Mouse (Mus musculus): ENCODE measurements around the gene Gm27021. TPM values are rescaled to one million over a fixed set of nuclear protein-coding genes. Genes with fewer than 3 reads are reported as not detected.

Gene Gm27021
- 2.5 and 3.2 TPM in 2 replicates for polyA plus RNA-seq (2015; fragmentation: Nextera tagmentation; extraction: Ambion mirVana)

DNA sequence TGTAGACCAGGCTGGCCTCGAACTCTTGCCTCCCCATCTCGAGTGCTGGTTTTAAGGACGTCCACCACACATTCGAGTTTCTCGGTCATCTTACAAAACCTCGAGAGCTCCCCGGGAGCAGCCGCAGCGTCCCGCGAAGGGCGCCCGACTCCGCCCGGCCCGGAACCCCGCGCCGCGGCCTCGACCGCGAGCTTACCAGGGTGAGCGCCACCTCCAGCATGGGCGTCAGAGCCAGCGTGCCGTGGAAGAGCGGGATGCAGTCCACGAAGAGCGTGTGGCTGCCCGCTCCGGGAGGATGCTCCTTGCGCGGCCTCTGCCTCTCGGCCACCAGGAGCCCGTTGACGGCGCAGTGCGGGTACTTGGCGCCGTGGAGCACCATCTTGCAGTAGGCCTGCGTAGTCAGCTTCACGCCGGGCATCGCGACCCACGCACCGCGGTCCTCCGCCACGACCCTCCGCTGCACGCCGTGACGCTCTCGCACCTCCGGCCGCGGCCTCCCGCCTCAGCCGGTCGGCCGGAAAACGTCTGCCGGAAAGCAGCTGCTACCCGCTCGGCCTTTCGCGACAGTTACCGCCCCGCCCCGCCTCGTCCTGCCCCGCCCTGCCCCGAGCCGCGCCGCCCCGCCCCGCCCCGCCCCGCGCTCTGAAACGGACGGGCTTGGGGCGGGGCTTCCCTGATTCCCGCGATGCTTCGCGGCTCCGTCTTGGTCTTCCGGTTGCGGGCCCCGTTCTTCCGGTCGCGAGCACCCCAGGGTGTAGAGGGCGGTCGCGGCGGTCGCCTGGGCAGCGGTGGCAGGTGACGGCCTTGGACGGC is at the start of gene Gm27021, which contains the start of gene Cox4i1:
Gene Gm27021 (minus strand): TSS at position 519 of the 813 bp plus-strand sequence.
Gene Cox4i1 (plus strand): TSS at position 662 of the 813 bp plus-strand sequence.
- peak within 1 kb of the TSS; percentile 96 for H3K4me2 ChIP-seq (ENCODE audit: low read depth, low read length)
- WGBS = under 1% methylated on average over 92 of the region's 105 CpGs
- peaks cover 35% of the 10 kb centered on the region for H3K4me1 ChIP-seq (replicated peaks; ENCODE audit: control insufficient read depth, insufficient read depth, low read length)
- H3K27me3 ChIP-seq (ENCODE audit: control insufficient read depth, insufficient read depth, low read depth, low read length) = no peaks in the 10 kb centered on the region
- H3K9me3 ChIP-seq (ENCODE audit: control insufficient read depth, low read length) = no peaks in the 10 kb centered on the region
- ATAC-seq (ENCODE audit: low read depth) = peak; percentile 96
- peak within 1 kb of the TSS; percentile 72 for H3K4me3 ChIP-seq (ENCODE audit: low read length)
- peaks cover 20% of the 10 kb centered on the region for H3K36me3 ChIP-seq (ENCODE audit: control insufficient read depth, insufficient read depth, low read length)
- peak within 1 kb of the TSS; percentile 98 for H3K9ac ChIP-seq (ENCODE audit: low read length)
- H3K27ac ChIP-seq (ENCODE audit: low read length) = peak within 1 kb of the TSS; percentile 81

DNA sequence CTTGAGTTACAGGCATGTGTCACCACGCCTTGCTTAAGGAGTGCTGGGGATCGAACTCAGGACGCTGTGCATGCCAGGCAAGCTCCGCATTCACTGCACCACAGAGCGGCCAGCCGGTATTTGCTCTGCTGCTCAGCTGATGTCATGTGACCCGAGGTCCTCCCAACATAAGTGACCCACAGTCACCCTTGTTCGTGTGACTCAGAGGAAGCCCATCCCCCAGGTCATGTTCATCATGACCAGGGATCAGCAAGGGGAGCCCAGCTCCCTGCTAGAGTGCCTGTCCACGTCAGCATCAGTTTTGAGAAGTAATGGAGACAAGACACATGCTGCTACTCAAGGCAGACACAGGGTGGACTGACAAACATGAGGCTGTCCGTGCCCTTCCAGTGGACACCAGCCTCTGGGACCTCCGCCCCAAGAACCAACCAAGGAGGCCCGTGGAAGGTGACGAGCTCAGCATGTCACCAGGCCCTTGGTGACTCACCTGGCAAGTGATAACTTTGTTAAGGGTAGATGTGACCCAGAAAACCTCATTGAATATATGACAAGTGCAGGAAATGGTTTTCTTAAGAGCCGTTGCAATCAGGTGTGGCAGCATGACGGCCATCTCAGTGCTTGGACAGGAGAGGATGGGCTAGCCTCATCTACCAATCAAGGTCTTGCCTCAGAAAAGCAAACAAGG is 48.3 kb upstream of the Gm27021 start:
- Histone ChIP-seq H3K27ac (ENCODE audit: low read length) (no peak overlapping the region), H3K27me3 (ENCODE audit: control insufficient read depth, insufficient read depth, low read depth, low read length) (peaks cover 2% of the 10 kb centered on the region; the same call in 1 of the 2 replicates), H3K4me1 (replicated peaks; ENCODE audit: control insufficient read depth, insufficient read depth, low read length) (no peaks in the 10 kb centered on the region), H3K4me2 (ENCODE audit: low read depth, low read length) (no peak overlapping the region), H3K4me3 (ENCODE audit: low read length) (no peak overlapping the region), H3K9me3 (ENCODE audit: control insufficient read depth, low read length) (no peaks in the 10 kb centered on the region), H3K9ac (ENCODE audit: low read length) (no peak overlapping the region), H3K36me3 (ENCODE audit: control insufficient read depth, insufficient read depth, low read length) (no peaks in the 10 kb centered on the region)
- WGBS = 65% methylated on average over 15 of the region's 15 CpGs
- ATAC-seq (ENCODE audit: low read depth) = no peak; the same call in 1 of the 2 replicates

GRCm38 (mm10) chr8:120715200-120715599 is 47.3 kb upstream of the Gm27021 start:
- peaks cover 2% of the 10 kb centered on the region; the same call in 1 of the 2 replicates for H3K27me3 ChIP-seq (ENCODE audit: control insufficient read depth, insufficient read depth, low read depth, low read length)
- H3K4me2 ChIP-seq (ENCODE audit: low read depth, low read length) = no peak overlapping the region
- H3K4me1 ChIP-seq (replicated peaks; ENCODE audit: control insufficient read depth, insufficient read depth, low read length) = no peaks in the 10 kb centered on the region
- no peak overlapping the region for H3K4me3 ChIP-seq (ENCODE audit: low read length)
- H3K9me3 ChIP-seq (ENCODE audit: control insufficient read depth, low read length) = no peaks in the 10 kb centered on the region
- ATAC-seq (ENCODE audit: low read depth) = no peak
- no peak overlapping the region for H3K9ac ChIP-seq (ENCODE audit: low read length)
- no peak overlapping the region for H3K27ac ChIP-seq (ENCODE audit: low read length)
- H3K36me3 ChIP-seq (ENCODE audit: control insufficient read depth, insufficient read depth, low read length) = no peaks in the 10 kb centered on the region
- WGBS = 67% methylated on average over 6 of the region's 6 CpGs

GRCm38 (mm10) chr8:120709176-120709575 is 41.3 kb upstream of the Gm27021 start:
- 59% methylated on average over 10 of the region's 10 CpGs for WGBS
- no peak overlapping the region for H3K4me3 ChIP-seq (ENCODE audit: low read length)
- ATAC-seq (ENCODE audit: low read depth) = no peak
- no peak overlapping the region for H3K4me2 ChIP-seq (ENCODE audit: low read depth, low read length)
- no peaks in the 10 kb centered on the region for H3K9me3 ChIP-seq (ENCODE audit: control insufficient read depth, low read length)
- no peak overlapping the region for H3K9ac ChIP-seq (ENCODE audit: low read length)
- no peak overlapping the region for H3K27ac ChIP-seq (ENCODE audit: low read length)
- no peaks in the 10 kb centered on the region for H3K27me3 ChIP-seq (ENCODE audit: control insufficient read depth, insufficient read depth, low read depth, low read length)
- H3K4me1 ChIP-seq (replicated peaks; ENCODE audit: control insufficient read depth, insufficient read depth, low read length) = no peaks in the 10 kb centered on the region
- H3K36me3 ChIP-seq (ENCODE audit: control insufficient read depth, insufficient read depth, low read length) = no peaks in the 10 kb centered on the region

GRCm38 (mm10) chr8:120706193-120706592 is 38.3 kb upstream of the Gm27021 start:
- ATAC-seq (ENCODE audit: low read depth) = peak; percentile 76
- Histone ChIP-seq H3K4me1 (replicated peaks; ENCODE audit: control insufficient read depth, insufficient read depth, low read length) (0 out of 2 replicates have a peak, but pooled peaks cover 2% of the 10 kb centered on the region), H3K9me3 (ENCODE audit: control insufficient read depth, low read length) (no peaks in the 10 kb centered on the region), H3K9ac (ENCODE audit: low read length) (no peak overlapping the region), H3K27ac (ENCODE audit: low read length) (no peak overlapping the region), H3K27me3 (ENCODE audit: control insufficient read depth, insufficient read depth, low read depth, low read length) (peaks cover 2% of the 10 kb centered on the region; the same call in 1 of the 2 replicates), H3K36me3 (ENCODE audit: control insufficient read depth, insufficient read depth, low read length) (no peaks in the 10 kb centered on the region), H3K4me3 (ENCODE audit: low read length) (no peak overlapping the region), H3K4me2 (ENCODE audit: low read depth, low read length) (no peak overlapping the region)
- WGBS = 70% methylated on average over 3 of the region's 3 CpGs

GRCm38 (mm10) chr8:120705163-120705562 is 37.3 kb upstream of the Gm27021 start:
- Histone ChIP-seq H3K4me2 (ENCODE audit: low read depth, low read length) (no peak overlapping the region), H3K4me3 (ENCODE audit: low read length) (no peak overlapping the region), H3K4me1 (replicated peaks; ENCODE audit: control insufficient read depth, insufficient read depth, low read length) (peaks cover 2% of the 10 kb centered on the region), H3K36me3 (ENCODE audit: control insufficient read depth, insufficient read depth, low read length) (no peaks in the 10 kb centered on the region), H3K27ac (ENCODE audit: low read length) (no peak overlapping the region), H3K27me3 (ENCODE audit: control insufficient read depth, insufficient read depth, low read depth, low read length) (peaks cover 2% of the 10 kb centered on the region; the same call in 1 of the 2 replicates), H3K9me3 (ENCODE audit: control insufficient read depth, low read length) (no peaks in the 10 kb centered on the region), H3K9ac (ENCODE audit: low read length) (no peak overlapping the region)
- ATAC-seq (ENCODE audit: low read depth) = no peak
- WGBS = 74% methylated on average over 15 of the region's 15 CpGs

- Histone ChIP-seq H3K4me2 (ENCODE audit: low read depth, low read length) (no peak overlapping the region), H3K9me3 (ENCODE audit: control insufficient read depth, low read length) (no peaks in the 10 kb centered on the region), H3K36me3 (ENCODE audit: control insufficient read depth, insufficient read depth, low read length) (no peaks in the 10 kb centered on the region), H3K4me3 (ENCODE audit: low read length) (no peak overlapping the region), H3K27ac (ENCODE audit: low read length) (no peak overlapping the region), H3K9ac (ENCODE audit: low read length) (no peak overlapping the region), H3K27me3 (ENCODE audit: control insufficient read depth, insufficient read depth, low read depth, low read length) (peaks cover 2% of the 10 kb centered on the region; the same call in 1 of the 2 replicates), H3K4me1 (replicated peaks; ENCODE audit: control insufficient read depth, insufficient read depth, low read length) (peaks cover 8% of the 10 kb centered on the region)
- 0 out of 2 replicates have a peak, but pooled peaks have one; percentile 45 for ATAC-seq (ENCODE audit: low read depth)
- WGBS = 43% methylated on average over 9 of the region's 9 CpGs
These were observed 36.3 kb upstream of the Gm27021 start for GRCm38 (mm10) chr8:120704203-120704602.

GRCm38 (mm10) chr8:120701758-120702465 is 34.0 kb upstream of the Gm27021 start:
- ATAC-seq (ENCODE audit: low read depth) = no peak
- H3K4me1 ChIP-seq (replicated peaks; ENCODE audit: control insufficient read depth, insufficient read depth, low read length) = peaks cover 17% of the 10 kb centered on the region
- H3K4me2 ChIP-seq (ENCODE audit: low read depth, low read length) = no peak overlapping the region
- H3K27me3 ChIP-seq (ENCODE audit: control insufficient read depth, insufficient read depth, low read depth, low read length) = peaks cover 2% of the 10 kb centered on the region; the same call in 1 of the 2 replicates
- no peak overlapping the region for H3K27ac ChIP-seq (ENCODE audit: low read length)
- 58% methylated on average over 19 of the region's 19 CpGs for WGBS
- H3K36me3 ChIP-seq (ENCODE audit: control insufficient read depth, insufficient read depth, low read length) = no peaks in the 10 kb centered on the region
- H3K9me3 ChIP-seq (ENCODE audit: control insufficient read depth, low read length) = no peaks in the 10 kb centered on the region
- no peak overlapping the region for H3K4me3 ChIP-seq (ENCODE audit: low read length)
- no peak overlapping the region for H3K9ac ChIP-seq (ENCODE audit: low read length)
